Mouse (Mus musculus): ENCODE measurements around the gene Magi2.

The Magi2 gene

DNA sequence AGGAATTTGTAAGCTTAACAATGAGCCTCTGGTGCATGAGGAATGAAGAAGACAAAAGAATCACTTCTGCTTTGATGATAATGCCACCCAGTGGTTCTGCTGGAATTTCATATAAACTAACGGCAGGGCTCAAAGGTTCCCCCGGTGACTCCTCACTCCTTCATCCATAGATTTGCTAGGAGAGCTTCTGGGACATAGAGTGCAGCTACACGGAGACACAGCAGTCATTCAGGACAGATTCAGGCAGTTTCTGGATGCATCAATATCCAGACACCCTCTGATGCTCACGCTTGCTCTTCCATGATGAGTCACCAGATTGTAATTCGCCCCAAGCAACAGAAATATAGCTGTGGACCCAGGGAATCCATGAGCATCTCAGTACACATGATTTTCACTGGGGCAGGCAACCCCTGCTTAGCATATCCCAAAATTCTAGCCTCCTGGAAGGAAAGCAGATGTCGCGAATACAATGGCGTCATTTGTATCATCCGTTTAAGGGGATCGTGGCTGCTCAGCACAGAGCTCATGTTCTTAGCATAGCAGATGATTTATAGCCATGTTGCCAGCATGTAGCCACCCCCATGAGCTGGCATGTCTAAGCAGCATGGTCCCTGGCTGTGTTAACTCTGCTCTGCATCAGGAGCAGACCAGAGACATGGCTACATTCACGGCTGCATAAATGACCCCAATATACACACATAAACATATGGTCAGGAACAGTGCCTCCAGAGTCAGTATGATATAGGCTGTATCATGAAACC, 1426.8 kb downstream of the Magi2 start:
- DNase-seq (ENCODE audit: low read depth, low spot score), result no peak

DNA sequence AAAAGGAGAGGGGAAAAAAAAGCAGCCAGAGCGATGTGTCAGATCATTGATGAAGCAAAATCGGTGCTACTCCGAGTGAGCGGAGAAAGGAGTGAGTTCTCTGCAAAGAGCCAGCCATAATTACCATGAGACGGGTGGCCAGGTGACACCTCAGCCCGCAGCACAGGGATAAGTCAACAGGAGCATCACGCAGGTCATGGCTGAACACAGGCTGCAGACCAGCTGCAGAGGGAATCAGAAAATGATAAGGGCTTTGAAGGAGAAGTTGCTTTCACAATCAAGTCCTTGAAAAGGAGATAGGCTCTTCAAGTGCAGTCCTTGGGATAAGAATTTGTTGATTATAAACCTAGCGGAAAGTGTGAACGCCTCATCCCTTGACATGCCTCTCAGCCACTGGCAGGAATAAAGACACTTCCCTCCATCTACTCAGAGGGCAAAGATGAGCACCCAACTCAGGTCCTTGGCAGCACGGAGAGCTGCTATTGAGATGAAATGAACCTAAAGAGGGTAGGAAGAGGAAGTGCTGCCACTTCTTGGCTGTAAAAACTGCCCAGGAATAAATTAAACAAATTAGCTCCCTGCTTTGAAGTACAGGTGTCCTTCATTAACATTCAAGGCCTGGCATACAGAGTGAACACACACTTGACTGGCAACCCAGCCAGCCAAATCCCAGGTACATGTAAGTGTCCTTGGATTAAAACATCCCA, 1428.1 kb downstream of the Magi2 start:
- peak; percentile 79 for DNase-seq (ENCODE audit: low read depth, low spot score)

DNA sequence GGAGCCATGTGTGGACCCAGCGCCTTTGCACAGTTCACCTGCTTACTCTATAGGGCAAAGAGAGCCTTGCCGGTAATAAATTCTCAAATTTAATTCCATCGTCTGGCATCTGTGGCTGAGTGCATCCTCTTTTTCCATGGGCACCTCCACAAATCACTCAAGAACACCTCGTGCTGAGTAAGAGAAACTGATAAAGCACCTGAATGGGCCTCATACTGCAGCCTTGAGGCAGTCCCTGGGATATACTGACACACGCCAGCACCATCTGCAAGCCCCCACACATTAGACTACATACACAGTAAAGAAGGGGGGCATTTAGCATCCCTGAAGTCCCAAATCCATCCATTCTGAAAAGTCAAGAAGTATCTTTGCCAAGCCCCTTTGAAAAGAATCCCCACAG, 1430.2 kb downstream of the Magi2 start:
- no peak for DNase-seq (ENCODE audit: low read depth, low spot score)

DNA sequence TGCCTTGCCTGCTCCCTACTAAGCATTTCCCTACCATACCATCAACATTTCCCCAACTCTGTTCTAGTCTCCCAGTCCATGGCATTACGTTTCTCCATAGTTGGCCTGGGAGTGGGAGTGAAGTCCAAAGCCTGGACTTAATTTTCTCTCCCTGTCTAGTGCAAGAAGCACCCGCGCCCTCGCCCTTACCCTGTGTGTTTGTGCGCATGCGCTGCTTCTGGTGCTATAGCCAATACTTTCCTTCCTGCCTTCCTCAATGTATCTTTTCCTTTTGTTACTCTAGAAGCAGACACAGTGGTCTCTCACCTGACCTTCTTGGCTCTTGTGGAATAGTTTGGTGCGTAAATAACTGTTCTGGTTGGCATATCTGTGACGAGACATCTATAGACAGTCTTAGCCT, 1440.8 kb downstream of the Magi2 start:
- DNase-seq (ENCODE audit: low read depth, low spot score), result no peak

DNA sequence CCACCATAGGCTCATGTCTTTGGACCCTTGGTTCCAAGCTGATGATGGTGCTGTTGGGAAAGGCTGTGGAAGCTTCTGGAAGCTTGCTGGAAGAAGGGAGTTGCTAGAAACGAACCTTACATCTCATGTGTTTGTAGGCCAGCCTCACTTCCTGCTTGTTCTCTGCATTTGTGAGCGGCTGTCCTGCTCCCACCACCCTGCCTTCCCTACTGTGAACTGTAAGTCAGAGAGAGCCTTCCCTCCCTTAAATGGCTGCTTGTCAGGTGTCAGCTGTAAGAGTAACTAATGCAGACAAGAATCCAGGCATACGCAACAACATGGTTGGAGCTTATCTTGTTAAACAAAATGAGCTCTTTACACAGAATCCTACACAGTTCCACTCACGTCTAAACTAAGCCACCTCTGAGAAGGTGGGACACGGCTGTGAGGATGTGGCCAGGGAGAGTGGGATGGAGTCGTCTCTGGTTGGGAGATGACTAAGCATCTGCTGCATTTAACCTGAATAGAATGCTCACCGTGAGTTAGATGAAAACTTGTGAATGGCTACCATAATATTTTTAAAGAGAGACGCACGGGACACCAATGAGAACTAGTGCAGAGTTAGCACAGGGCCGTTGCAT, 1442.0 kb downstream of the Magi2 start:
- no peak for DNase-seq (ENCODE audit: low read depth, low spot score)

DNA sequence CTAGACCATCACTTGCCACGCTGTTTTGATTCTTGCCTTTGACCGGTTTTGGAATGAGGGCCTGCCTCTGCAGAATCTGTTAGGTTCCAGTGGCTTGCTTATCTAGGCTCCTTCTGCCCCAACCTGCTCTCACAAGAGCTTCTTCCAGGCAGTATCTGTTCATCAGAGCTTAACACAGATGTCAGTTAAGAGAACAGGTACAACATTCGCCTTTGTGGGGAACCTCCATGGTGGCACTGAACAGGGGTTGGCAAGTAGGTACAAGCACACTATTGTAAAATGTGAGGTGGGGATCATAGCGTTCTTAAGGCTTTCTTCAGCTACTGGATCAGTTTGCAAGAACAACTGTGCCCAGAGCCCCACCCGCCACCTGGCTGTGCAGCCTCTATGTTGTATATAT, 1442.6 kb downstream of the Magi2 start:
- no peak for DNase-seq (ENCODE audit: low read depth, low spot score)

DNA sequence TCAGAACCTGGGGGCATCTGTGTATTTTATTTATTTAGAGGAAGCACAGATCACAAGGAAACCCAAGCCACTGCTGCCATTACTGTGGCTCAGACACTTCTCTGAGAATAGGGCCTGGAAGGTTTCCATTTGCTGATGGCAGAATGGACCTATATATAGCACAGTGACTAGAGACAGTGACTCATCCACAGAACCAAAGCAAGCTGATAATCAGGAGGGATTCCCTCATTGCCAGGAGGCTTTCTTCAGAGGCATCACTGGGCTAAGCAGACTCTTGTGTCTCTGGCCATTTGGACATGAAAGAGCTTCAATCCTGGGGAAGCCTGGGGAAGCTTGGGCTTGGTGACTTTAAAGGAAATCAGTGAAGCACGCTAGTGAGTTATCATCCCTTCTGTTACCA, 1445.0 kb downstream of the Magi2 start:
- DNase-seq (ENCODE audit: low read depth, low spot score), result no peak

DNA sequence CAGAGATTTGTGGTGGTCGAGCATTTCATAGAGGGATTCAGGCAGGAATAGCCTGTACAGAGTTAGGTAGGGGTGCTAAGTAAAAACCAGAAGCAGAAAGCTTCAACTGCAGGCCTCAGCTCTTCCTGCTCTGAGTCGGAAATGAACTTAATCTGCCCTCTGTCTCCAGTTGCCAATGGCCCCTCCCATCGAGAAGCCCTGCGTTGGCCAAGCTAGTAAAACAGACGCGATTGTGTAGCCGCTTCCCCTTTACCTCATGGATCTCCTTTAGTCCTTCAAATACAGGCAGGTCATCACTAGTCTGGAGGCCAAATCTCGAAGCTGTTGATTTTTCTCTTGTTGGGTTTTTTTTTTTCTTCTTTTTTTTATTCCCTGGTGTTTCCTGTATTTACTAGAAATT, 1447.7 kb downstream of the Magi2 start:
- DNase-seq (ENCODE audit: low read depth, low spot score), result no peak

DNA sequence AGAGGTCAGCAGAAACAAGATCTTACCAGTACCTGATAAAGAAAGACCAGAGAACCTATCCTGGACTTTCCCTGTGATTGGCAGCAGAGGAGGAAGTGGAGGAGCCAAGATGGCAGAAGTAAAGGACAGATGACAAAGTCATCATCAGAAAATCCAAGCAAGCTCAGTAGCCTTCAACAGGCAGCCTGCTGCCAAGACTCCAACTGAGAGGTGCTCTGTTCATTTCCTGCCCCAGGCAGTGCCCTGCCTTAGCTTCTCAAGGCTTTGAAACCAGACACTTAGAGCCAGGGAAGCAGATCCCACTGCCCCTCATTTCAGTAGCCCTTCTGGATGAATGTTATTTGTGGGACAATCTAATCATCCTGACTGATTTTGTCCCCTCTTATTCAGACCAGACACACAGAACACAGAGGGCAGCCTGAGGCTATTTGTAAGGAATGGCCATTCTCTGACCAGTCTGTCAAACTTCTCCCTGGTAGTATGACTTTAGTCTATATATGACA, 1448.4 kb downstream of the Magi2 start:
- no peak for DNase-seq (ENCODE audit: low read depth, low spot score)

DNA sequence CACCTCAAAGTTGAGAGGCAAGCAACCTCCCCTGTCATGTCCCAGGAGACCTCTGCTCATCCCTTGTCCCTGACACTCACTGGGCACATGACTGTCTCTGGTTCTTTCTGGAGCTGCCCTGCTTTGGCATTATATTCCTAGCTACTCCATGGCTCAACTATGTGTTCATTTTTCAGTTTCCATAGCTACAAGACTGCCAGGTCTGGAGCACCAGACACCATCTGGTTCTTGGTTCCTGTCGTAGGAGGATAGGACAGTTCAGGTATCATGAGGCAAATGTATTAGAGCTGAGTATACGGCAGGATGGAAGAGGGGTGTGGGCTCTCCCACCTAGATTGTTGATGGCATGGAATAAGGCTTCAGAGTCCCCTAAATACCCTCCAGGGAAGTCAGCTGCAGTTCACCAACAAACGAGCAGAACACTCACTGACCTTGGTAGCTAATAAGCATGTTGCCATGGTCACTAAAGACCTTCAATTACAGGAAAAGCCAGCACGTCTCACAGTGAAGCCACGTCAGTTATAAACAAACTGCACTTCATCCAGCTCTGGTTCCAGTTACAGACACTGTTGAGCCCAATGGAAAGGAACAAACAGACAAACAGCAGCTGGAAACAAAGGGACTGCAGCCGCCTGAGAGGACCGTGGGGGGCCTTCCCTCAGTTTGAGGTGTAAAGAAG, 1449.5 kb downstream of the Magi2 start:
- DNase-seq (ENCODE audit: low read depth, low spot score), result no peak

DNA sequence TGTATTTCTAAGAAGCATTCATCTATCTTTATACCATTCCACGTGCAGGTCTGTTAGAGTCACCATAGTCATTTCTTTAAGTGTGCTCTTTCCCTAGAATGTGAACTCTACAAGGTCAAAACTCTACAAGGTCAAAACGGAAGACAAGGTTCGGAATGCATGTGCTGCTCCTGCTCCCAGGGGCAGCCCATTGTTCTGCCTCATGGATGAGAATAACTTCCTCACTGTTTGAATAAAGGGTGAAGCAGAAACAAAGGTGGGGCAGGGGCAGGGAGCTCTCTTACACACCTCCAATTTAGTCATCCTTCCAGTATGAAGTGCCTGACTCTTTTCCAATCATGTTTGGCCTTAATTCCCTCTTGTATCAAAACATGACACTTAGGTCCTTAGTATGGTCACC, 1450.4 kb downstream of the Magi2 start:
- no peak for DNase-seq (ENCODE audit: low read depth, low spot score)

DNA sequence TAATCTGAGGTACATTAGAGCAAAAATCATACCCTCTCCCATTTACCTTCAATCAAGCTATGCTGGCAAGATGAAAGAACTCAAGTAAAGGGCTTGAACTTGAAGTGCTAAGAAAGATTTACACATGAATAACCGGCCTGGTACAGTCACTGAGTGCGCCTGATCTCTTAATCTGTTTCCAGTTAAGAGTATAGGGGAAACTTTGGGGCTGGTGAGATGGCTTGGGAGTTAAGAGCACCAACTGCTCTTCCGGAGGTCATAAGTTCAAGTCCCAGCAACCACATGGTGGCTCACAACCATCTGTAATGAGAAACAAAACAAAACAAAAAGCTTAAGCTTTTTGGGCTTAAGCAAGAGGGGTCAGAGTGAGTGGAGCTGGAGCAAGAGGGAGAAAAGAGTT, 1451.7 kb downstream of the Magi2 start:
- DNase-seq (ENCODE audit: low read depth, low spot score), result no peak

DNA sequence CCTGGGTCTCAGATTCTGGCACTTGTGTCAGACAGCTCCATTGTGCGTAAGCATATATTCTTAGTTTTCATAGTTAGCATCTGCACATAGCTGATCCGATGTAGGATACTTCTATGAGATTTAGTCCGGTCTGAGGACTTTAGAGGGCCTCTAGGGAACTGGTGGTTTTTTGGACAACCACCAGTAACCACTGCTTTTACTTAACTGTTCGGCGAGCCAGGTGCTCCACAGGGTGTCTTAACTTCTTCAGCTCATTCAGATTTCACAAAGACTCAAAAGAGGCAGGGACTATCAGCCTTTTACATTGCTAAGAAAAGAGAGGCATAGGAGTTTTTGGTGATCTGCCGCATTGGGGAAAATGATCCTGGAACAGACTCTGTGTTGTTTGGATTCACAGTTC, 1453.1 kb downstream of the Magi2 start:
- DNase-seq (ENCODE audit: low read depth, low spot score), result no peak

DNA sequence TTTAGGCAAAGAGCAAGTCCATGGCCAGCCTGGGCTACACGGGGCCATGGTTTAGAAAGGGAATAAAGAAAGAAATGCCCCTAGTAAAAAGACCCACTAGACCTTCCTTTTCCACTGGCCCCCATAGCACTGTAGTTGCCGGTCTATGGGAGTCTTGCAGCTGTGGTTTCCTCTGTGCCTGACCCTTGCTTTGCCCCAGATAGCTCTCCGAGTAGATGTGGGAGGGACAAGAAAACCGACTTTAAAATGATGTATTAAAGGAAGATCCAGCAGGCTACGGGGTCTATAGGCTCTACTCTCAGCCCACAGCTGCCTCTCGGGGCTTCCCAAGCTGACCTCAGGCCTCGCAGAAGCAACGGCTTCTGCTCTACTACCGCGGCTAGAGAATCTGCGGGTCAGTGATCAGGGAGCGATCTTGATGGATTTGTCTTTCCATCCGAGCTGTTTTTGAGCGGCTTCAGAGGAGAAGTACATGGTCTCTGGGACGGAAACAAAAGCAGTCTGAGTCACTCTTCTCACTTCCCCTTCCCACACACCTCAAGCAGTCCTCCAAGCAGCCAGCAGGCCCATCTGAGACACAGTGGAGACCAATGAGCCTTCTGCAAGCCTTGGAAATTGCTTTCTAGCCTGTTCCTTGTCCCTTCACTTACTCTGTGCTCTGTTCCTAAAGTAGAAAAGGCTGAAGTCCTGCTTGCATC, 1454.1 kb downstream of the Magi2 start:
- DNase-seq (ENCODE audit: low read depth, low spot score), result peak; percentile 88

DNA sequence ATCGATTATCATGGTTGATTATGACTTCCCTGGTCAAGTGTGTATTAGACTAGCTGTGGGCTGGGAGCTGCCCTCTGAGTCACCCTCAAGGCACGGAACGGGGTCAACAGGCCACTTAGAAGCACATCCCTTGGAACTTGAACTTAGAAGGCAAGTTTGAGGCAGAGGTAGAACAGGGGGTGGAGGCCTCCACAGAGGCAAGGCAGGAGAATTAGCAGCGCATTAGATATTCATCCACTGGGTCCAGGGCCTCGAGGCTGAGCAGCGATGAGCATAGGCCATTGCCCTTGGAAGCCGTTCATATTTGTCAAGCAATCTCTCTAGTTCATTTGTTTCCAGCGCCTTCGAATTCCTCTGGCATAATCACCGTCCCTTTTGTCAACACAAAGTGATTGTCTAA, 1454.8 kb downstream of the Magi2 start:
- DNase-seq (ENCODE audit: low read depth, low spot score), result no peak

DNA sequence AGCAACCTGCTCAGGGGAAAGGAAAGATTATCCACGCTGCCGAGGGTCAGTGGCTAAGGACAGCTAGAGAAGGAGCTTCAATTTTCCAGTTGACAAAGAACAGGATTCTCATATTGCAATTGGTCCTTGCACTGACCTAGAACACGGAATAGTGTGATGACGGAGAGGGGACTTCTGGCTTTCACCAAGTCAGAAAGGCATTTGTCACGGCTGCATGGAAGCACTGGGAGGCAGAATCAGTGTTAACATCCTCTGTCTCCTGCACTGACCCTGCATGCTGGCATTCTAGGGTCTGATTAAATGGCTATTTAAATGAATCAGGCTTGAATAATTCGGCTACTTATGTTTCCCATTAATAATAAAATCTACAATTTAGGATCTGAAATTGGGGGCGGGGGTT, 1455.4 kb downstream of the Magi2 start:
- no peak for DNase-seq (ENCODE audit: low read depth, low spot score)

DNA sequence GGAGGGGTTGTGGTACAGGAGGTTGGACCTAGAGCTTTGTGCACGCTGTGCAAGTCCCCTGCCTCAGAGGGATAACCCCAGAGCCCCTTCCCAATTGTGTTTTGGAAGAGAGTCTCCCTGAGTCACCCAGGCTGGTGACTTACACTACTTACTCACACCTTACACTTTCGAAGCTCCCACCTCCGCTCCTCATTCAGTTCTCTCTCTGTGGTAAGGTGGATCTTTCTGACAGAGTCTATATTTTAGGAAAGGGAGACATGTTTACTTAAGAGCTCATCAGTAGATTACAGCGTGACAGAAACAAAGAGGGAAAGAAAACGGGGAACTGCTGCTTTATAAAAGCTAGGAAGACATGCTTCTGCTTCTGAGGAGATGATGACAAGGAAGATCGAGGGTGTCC, 1457.3 kb downstream of the Magi2 start:
- DNase-seq (ENCODE audit: low read depth, low spot score), result no peak

DNA sequence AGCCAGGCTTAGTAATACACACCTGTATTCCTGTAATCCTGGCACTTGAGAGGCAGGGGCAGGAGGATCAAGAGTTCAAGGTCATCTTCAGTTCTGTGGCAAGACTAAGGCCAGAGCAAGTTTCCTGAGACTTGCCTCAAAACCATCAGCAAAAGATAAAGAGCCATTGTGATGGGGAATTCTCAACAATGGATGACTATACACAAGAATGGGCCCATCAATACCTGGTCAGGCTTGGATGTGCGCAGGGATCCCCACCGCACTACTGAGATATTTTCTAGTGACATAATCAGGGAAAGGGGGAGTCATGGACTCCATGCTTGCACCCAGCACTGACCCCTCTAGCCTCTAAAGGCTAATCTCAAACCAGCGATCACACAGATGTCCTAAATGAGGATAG, 1465.4 kb downstream of the Magi2 start:
- no peak for DNase-seq (ENCODE audit: low read depth, low spot score)

DNA sequence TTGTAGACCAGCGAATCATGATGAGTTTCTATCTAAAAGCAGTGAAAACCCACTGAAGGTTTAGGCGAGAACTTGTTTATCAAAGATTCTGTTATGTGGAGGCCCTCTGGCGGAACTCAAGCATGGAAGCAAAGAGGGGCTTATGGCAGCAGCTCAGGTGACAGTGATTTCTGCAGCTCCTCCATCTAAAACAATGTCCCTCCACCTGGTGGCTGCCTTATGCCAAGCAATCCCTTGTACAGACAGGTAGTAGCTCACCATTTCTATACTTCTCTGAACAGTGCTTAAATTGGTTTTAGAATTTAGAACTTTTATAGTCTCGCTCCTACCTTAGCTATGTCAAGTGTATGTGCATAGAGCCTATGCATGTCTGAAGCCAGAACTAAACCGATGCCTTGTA, 1472.3 kb downstream of the Magi2 start:
- peak; percentile 15 for DNase-seq (ENCODE audit: low read depth, low spot score)

DNA sequence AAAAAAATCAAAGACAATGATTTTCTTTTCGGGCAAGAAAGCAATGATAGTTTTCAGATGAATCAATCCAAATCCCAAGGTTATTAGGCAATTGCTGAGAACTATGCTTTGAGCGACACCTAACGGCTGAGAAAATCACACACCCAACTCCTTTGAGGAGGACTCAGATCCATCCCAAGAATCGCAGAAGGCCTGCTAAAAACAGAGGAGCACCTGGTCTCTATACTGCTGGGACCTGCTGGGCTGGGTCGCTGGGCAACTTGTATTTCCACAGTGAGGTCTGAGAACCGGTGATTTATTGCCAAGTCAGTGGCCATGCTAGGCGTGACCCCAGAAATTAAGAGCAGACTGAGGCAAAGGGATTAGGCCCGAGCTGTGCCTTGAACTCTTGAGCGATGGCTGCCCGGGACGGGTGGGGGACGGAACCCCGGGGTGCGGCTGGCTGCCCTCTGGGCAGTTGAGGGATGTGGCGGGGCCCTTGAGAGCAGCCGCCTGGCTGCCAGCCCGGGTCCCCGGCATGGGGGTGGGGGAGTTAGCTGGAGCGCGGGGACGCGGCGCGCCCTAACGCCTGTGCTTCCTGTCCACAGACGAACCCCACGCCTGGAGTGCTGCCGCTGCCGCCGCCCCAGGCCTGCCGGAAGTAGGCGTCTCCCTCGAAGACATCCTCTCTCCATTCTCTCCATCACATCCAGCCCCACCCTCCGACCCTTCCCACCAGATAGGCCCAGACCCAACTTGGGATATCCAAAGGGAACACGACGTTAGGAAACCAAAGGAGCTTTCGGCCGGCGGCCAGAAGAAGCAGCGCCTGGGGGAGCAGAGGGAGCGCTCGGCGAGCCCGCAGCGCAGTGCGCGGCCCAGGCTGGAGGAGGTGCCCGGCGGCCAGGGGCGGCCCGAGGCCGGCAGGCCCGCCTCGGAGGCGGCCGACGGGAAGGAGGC, 1474.9 kb downstream of the Magi2 start:
- peak; percentile 96 for DNase-seq (ENCODE audit: low read depth, low spot score)

All from A20 (cell line).